Mouse (Mus musculus): ENCODE measurements at regions not wholly inside any gene's neighbourhood (a gene's known extent, or its start where the extent isn't known, plus 50 kb on each side); places are given as distances from the start of the nearest gene placed in this dataset.
A peak's percentile ranks its signal among the peaks of the same experiment; 100 is the strongest.

DNA sequence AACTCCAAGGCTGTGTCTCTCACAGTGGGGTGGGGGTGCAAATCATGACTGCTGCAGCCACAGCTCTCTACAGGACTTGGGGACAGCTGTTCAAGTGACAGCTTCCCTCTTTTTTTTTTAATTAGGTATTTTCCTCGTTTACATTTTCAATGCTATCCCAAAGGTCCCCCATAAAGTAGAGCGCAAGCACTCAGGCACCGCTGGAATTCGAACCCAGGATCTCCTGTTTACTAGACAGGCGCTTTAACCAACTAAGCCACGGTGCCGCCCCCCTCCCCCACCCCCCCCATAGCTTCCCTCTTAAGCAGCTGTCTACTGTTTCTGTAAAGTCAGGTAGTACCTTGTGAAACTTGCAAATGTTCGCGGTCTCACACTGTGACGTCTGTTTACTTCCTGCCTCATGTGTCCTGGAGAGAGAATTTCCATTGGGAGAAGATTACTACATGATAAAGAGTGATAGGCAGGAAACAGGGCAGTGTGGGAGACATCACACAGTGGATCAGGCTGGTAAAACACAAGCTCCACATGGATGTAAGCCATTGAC lies 324.7 kb downstream of the 1700129C05Rik start:
- no peak for DNase-seq (ENCODE audit: low read depth, low spot score)

DNA sequence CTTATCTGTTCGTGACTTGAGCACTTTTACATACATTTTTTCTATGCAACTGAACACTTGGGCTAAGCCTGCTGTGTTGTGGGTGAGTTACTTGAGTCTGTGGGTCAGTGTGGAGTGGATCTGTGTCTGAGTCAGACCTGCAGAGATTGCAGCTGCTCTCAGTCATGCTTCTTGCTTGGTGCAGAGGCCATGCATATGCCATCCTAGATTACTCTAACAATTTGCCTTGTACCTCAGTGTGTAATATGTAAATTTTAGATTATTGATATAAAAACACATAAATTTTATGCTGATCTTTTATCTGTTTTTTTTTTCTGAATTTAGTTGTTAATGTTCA lies 326.2 kb downstream of the 1700129C05Rik start:
- no peak for DNase-seq (ENCODE audit: low read depth, low spot score)

DNA sequence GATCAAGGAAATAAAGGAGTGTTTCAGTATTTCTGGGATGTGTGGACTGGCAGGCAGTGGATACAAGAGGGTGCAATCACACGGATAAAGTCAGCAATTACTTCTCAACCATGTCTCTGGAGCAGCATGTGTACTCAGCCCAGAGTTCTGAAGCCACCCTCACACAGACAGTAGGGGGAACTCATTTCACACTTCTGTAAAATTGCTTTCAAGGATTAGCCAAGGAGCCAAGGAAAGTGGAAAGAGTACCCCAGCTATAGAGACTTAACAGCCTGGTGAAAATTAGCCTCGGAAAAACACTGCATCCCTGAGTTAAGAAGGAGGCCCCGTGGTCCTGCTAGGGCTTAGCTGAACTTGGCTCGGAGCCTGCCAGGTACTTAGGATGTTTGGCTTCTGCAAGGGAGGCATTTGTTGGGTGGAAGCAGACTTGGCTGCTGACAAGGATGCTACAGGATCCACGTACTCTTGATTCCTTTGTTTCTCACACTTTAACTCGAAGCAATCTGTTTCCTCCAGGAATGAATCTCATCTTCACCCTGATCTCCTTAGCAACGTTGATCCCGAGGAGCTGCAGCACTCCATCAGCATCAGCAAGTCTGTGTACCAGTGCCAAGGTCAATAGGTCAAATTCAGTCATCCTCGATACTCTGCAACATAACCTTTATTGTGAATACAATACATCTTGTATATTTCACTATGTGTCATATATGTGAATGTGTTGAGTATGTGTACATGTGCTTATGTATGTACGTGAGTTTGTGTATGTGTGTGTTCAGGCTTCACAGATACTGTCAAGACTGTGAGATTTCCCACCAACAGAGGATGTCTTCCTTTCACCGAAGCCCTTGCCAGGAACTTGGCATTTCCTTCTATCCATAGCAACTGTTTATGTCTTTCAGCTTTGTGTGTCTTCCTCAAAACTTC lies 326.8 kb downstream of the 1700129C05Rik start:
- no peak for DNase-seq (ENCODE audit: low read depth, low spot score)

DNA sequence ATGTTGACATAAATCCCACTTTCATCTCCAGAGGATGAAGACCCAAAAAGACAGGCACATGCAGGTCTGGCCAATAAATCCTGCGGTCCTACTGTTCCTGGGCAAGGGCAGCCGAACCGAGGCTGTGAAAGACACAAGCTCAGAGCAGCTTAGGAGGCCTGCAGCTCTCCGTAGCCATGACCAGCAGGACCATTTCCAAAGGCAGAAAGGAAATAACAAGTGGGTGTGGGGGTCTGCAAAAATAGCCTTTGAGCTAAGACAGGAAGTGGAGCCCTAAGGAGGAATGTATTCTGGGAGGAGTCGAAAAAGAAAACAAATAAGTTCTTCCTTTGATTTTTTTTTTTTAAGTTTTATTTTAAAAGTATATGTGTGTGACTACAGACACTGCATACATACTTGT lies 330.1 kb downstream of the 1700129C05Rik start:
- no peak for DNase-seq (ENCODE audit: low read depth, low spot score)

DNA sequence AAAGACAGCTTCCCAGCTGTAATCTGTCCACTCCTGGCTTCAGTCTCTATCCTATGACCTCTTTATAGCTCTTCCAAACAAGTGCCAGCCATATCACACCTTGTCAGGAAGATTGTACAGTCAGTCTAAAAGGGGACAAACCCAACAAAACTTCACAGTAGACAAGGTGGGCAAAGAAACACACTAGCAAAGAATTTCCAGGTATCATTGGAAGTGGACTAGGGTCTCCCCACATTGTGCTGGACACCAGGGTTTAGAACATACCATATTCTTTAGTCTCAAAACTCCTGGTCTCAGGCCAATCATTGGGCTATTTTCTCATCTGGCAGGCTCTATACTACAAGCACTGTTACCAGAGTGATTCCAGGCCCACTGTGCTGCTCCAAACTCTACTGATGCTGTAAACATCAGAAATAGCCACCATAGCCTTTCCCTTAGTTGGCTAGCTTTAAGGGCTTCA lies 341.3 kb downstream of the 1700129C05Rik start:
- no peak for DNase-seq (ENCODE audit: low read depth, low spot score)

DNA sequence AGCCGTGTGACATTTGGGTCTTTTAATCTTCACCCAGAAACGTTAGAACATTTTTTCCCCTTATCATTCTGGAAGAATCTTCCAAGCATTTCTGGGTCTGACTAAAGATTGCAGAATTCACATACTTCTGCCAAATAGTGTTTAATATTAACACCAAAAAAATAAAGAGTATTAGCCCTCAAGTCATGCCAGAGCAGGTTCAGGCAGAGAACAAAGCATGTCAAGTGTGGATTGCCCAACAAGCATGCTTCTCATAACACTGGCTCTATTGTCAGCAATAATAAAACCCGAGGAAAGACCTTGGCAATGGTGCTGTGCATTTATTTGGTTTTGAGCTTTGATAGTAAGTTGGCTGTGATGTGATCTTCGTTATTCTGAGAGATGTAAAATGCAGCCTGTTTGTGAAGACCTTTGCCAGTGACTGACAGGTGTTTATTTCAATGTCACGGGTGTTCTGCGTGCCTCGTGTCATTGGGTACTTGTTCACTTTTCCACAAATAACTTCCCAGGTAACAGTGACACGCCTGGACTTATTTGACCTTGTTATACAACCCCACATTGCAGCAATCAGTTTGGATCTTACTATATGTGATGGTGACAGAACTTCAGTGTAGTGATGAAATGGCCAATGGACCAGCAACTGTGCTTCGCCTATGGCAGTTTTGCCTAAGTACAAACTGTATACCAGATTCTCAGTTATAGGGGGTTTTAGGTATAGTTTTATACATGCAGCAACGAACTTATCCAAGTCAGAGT lies 354.3 kb downstream of the 1700129C05Rik start:
- no peak for DNase-seq (ENCODE audit: low read depth, low spot score)

DNA sequence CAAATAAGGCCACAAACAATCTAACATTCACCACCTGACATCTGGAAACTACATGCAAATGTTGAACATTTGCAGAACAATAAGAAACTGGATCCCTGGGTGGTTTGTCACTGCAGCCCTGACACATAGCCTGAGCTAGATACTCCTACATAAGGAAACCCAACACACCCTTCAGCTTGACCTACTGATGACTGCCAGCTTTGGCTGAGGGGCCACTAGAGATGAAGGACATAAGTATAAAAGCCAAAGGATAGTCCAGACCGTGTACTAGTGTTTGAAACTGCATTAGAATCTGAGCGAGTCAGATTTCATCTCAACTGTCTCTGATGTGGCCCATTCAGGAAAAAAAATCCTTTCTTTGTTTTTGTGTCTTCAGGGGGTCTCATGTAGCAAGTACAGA lies 355.1 kb downstream of the 1700129C05Rik start:
- peak; percentile 8 for DNase-seq (ENCODE audit: low read depth, low spot score)

DNA sequence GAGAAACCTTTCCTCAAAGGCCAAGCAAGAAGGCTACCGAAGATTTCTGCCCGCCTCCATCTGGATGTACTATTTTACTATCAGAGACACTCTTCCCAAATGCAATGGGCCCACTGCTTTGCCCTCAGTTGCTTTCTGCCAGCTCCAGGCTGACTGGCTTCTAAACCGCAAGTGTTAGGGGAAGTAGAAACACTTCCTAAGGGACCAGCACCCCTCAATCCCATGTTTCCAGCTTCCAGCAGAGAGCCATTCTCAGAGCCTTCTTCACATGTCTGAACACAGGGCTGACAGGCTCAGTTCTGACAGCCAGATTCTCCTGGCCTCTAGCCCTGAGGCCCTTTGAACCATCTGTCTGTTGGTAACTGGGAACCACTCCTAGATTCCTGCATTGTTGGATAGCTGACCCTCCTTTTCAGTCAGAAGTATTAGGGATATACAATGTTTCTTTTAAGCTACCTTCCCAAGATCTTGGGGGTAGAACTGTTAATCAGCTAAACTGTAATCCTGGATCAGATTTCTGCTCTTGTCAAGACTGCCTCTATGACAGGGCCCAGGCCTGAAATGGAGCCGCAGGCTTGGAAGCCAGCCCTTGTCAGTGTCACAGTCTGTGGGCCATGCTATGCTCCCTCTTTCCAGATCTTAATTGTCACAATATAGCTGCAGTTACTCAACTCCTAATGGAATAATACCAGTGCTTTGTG lies 355.8 kb downstream of the 1700129C05Rik start:
- no peak for DNase-seq (ENCODE audit: low read depth, low spot score)

DNA sequence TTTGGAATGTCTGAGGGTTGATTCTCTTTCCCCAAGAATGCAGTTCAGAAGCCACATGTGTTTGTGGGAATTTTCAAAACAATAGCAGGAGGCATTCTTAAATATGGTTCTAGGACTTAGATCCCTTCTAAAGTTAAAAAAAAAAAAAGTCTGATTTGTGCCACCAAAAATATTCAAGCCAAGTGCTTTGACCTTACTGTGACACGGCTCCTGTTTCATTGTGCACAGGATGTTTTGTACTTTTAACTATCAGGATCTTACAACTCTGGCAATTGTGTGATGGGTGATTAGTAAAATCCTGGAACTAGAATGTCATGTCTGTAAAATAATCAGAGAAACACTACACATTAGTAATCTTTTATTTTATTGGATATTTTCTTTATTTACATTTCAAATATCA lies 359.5 kb downstream of the 1700129C05Rik start:
- DNase-seq (ENCODE audit: low read depth, low spot score) = no peak

DNA sequence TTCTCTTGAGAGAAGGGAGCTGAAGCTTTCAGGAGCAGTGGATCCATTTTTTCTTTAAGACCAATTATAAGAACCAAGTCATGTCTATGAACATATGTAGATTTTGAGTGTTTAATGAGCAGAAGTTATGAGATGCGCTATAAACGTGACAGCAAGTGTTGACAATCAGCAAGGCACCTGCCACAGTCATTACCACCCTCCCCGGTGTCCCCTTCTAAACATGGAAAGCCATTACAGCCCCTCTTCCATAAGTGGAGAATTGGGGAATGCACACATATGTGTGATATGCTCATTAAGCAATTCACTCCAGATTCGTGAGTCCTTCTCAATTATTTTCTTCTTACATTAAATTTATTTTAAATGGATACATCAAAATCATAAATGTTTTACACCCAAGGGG lies 362.4 kb downstream of the 1700129C05Rik start:
- no peak for DNase-seq (ENCODE audit: low read depth, low spot score)

DNA sequence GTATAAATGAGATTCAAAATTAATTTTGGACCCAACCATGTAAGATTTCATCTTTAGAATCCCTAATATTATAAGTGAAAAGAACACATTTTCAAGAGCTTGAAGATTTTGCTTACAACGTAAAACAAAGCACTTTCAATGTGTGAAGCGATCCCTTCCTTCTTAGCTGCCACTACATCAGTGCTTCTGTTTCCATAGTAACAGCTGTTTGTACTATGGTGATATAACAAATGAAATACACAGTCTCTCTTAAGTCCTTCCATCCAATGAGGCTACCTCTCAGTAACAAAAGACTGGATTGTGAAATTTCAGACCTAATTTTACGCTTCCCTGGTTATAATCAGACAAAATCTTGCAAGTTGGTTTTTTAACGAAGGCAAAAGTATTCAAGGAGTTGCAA lies 364.0 kb downstream of the 1700129C05Rik start:
- no peak for DNase-seq (ENCODE audit: low read depth, low spot score)

DNA sequence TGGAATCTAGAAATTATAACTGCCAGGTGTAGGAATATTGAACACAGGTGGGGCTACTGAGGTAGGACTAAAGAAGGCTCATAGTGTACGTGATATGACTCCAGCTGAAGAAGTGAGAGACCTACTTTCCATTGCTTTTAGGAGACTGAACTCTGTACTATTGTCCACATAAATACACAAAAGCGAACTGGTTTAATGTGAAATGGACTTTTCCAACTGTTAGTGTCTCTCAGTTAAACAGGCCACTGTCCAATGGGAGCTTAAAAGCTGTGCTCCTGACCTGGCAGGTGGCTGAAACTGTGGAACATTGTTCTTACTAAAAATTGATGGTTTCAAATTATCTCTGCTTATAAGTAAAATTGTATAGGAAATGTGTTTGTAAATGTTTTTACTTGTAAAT lies 381.4 kb downstream of the 1700129C05Rik start:
- DNase-seq (ENCODE audit: low read depth, low spot score) = no peak

DNA sequence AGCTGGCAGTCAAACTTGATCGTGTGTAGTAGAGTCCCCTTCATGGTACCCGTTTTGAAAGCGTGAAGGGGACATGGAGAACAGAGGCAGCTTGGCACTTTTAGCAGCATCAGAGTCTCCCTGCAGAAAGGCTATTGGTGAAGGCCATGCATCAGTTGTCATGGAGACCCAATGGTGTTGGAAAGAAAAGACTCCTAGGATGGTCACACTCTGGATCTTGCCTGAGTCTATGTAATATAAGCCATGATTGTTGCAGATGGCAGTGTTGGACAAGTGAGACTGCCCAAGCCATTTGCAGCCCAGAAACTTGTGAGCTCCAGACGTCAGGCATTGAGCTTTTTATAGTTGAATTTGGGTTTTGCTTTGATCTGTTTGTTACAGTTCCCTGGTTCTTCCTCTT lies 382.9 kb downstream of the 1700129C05Rik start:
- DNase-seq (ENCODE audit: low read depth, low spot score) = no peak

DNA sequence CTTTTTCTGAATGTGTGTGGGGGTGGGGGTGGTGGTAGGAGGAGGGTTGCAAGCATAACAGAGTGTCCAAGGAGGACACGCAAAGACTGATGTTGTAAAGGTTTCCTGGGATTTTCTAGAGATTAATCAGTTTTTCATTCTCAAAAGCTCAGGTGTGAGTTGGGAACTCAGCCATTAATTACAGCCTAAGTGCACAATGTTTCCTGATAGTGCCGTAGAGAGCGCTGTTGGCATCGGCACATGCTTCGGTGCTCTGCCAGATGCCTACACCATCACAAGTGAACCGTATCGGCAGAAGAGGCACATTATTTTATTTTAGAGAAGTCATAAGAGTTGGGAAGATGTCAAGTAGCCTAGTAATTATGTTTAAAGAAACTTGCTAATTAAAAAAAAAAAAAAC lies 388.9 kb downstream of the 1700129C05Rik start:
- no peak for DNase-seq (ENCODE audit: low read depth, low spot score)

DNA sequence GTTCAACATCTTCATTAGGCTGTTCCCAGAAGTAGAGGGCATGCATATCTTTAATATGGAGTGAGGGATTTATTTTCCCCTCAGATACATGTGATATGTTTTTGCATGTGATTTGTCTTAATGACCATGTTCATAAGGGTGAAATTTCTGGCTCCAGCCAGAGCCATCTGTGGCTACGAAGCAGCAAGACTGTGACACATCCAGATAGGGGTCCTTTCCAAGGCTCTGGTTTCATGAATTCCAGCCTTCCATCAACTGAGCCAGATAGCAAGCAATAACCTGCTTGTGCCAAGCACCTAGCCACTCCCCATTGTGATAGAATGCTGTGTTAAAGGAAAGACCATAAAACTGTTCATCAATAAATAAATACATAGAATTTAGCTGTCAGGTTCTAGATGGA lies 389.6 kb downstream of the 1700129C05Rik start:
- no peak for DNase-seq (ENCODE audit: low read depth, low spot score)

DNA sequence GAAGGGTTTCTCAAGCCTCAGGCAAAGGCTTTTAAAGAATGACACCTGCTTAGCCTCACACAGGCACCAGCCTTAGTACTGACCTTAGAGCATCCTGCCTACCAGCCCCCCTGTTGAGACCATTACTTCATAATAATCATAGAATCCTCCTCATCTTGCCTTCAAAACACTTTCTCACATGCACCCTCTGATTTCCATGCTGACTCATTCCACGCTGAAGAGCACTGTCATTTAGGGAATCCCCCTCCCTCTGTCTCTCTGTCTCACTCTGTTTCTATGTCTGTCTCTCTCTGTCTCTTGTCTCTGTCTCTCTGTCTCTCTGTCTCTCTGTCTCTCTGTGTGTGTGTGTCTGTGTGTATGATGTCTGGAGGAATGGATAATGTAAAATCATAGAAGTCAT lies 416.3 kb downstream of the 1700129C05Rik start:
- DNase-seq (ENCODE audit: low read depth, low spot score) = no peak

DNA sequence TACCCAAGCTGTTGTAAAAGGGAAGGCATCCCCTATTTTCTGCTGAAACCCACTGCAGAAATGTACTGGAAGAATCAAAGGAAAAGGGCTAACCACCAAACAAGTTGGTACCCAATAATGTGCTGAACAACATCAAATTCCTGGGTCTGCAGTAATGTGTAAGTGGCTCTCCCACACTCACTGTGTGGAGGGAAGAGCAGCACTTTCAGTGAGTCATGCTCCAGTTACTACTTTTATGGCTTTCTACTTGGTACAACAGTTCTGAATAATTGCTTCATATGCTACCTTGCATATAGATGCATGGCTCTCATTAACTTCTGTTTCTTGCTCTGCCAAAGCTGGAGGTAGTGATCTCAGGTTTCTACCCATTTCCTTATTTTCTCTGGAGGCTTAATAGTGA lies 427.8 kb downstream of the 1700129C05Rik start:
- DNase-seq (ENCODE audit: low read depth, low spot score) = no peak

DNA sequence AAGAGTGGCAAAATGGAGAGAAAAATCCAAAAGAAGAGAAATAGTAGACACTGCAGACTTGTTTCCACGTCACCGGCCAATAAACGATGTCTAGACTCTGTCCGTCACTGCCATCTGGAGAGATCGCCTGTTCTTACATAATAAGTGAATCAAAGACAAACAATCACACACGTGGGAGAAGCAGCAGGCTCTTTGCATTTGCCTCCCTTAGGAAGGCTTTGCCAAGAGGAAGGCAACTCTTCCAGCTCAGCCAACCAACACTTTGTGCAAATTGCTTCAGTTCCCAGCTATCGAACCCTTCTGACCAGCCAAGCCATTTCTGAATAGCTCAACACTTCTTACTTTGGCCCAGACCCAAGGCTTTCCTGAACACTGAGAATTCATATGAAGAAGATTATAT lies 432.8 kb downstream of the 1700129C05Rik start:
- no peak for DNase-seq (ENCODE audit: low read depth, low spot score)

DNA sequence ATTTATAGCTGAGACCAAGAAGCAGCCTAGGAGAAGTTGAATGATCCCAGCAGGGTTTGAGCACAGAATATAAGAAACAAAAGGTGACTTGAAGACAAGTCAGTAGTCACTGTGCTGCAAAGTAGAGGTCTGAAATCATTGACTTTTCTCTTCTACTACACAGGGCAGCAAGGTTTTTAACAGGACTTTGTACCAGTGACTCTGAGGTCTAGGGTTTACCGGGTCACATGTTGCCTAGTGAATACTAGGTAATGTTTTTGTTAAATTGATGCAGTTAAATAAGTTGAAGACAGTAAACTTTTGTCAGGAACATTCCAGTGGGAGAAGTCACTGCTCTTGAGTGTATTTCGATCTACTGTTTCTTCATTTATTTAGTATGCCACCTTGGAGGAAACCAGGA lies 433.4 kb downstream of the 1700129C05Rik start:
- DNase-seq (ENCODE audit: low read depth, low spot score) = no peak

DNA sequence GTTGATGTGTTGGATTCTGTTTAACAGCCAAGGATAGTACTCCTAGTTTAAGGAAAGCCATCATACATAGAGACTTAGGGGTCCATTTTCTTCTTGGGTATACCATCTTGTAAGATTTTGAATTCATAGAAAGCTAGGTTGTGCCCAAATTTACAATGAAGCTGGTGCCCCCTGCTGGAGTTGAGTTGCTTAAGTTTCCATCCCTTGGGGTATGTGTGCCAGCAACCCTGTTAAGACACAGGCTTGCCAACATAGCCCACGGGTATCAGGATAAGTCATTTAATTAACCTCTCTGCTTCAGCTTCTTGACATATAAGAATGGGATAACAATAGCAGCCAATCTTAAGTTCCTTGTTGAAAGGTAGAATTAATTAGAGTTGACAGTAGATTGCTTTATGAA lies 440.9 kb downstream of the 1700129C05Rik start:
- peak; percentile 38 for DNase-seq (ENCODE audit: low read depth, low spot score)

DNA sequence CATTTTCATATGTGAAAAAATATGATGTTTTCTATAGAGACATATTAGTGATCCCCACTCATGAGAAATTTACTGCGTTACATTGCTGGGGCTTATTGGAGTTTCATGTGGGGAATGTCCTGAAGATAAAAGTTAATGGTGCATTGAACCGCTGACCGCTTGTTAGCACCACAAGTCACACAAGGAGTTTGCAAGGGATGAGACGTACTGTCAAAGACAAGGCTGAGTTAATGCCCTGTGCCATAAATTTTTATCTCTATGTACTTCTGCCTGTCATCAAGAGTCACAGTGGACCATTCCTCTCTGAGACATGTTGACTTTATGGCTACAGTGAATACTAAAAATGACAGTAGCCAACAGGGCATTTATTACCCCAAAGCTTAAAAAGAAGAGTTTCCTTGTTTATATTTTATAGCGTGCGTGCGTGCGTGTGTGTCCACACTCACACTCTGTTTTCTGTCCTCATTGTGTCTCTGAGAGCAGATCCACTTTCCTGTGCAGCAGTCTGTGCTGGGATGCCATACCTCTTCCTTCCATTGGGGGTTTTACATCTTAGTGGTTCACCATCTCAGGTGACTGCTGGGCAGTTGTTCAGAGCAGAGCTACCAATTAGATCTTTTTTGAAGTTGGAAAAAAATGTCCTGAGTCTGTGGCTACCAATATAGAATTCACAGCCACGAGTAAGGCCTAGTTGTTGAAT lies 451.4 kb downstream of the 1700129C05Rik start:
- no peak for DNase-seq (ENCODE audit: low read depth, low spot score)

Data from ES-CJ7 (cell line).